Mouse (Mus musculus) right cerebral cortex, postnatal 36 days (tissue): Measurements from ENCODE around the gene Cyp4x1.
A peak's percentile ranks its signal among the peaks of the same experiment; 100 is the strongest.
"Not testable (repeated sequence)": the region's sequence is repeated elsewhere in the genome, so short reads cannot be mapped to it uniquely, and the experiment has no call there.

Source experiments
- DNase-seq, 2 experiments: peaks; one replicate each; pipeline ENCODE4 v3.0.0; 2022; ENCODE audit warnings: low spot score in 2 of 2, mixed read lengths in 1 of 2

Gene Cyp4x1

GRCm38 (mm10) chr4:115133621-115134295, at the start of gene Cyp4x1:
Gene Cyp4x1 (minus strand): TSS chr4:115134281.
- peak; percentile 72 to 76 for DNase-seq

GRCm38 (mm10) chr4:115176201-115176600, 42.1 kb upstream of the Cyp4x1 start:
- DNase-seq, result not testable (repeated sequence)

- no peak for DNase-seq
These were observed 40.7 kb upstream of the Cyp4x1 start for GRCm38 (mm10) chr4:115174694-115175353.

- DNase-seq, result not testable (repeated sequence)
These were observed 24.9 kb upstream of the Cyp4x1 start for GRCm38 (mm10) chr4:115158963-115159362.

GRCm38 (mm10) chr4:115154723-115155122, 20.6 kb upstream of the Cyp4x1 start:
- DNase-seq, result no peak

- DNase-seq, result peak; percentile 18 to 46
These were observed 182 bp upstream of the Cyp4x1 start for GRCm38 (mm10) chr4:115134296-115134630.

GRCm38 (mm10) chr4:115133085-115133484, 996 bp downstream of the Cyp4x1 start:
- peak in 1 of 2 experiments; percentile 9 for DNase-seq

- no peak for DNase-seq
These were observed 9.4 kb downstream of the Cyp4x1 start for GRCm38 (mm10) chr4:115124713-115125112.

GRCm38 (mm10) chr4:115123507-115123906, 10.6 kb downstream of the Cyp4x1 start:
- no peak for DNase-seq

GRCm38 (mm10) chr4:115121608-115122007, 12.5 kb downstream of the Cyp4x1 start:
- DNase-seq, result no peak

- DNase-seq, result no peak
These were observed 12.9 kb downstream of the Cyp4x1 start for GRCm38 (mm10) chr4:115121162-115121561.

GRCm38 (mm10) chr4:115119642-115120041, 14.4 kb downstream of the Cyp4x1 start:
- no peak for DNase-seq

- DNase-seq, result no peak
These were observed 20.8 kb downstream of the Cyp4x1 start for GRCm38 (mm10) chr4:115113266-115113665.

GRCm38 (mm10) chr4:115111167-115111566, 22.9 kb downstream of the Cyp4x1 start:
- no peak for DNase-seq

GRCm38 (mm10) chr4:115103510-115103909, 30.6 kb downstream of the Cyp4x1 start:
- DNase-seq, result peak in 1 of 2 experiments; percentile 34

- DNase-seq, result peak; percentile 59 to 63
These were observed 32.4 kb downstream of the Cyp4x1 start for GRCm38 (mm10) chr4:115101682-115102081.

GRCm38 (mm10) chr4:115097146-115097496, 37.0 kb downstream of the Cyp4x1 start:
- DNase-seq, result no peak

GRCm38 (mm10) chr4:115096435-115097145, 37.5 kb downstream of the Cyp4x1 start:
- DNase-seq, result no peak

GRCm38 (mm10) chr4:115095671-115096434, 38.2 kb downstream of the Cyp4x1 start:
- DNase-seq, result no peak

- no peak for DNase-seq
These were observed 40.0 kb downstream of the Cyp4x1 start for GRCm38 (mm10) chr4:115094056-115094455.

- DNase-seq, result no peak
These were observed 40.7 kb downstream of the Cyp4x1 start for GRCm38 (mm10) chr4:115093331-115093864.

GRCm38 (mm10) chr4:115091806-115092205, 42.3 kb downstream of the Cyp4x1 start:
- DNase-seq, result no peak
